Mouse (Mus musculus): Measurements from ENCODE around the gene Gm5039. TPM values are rescaled to one million over a fixed set of nuclear protein-coding genes. Genes with fewer than 3 reads are reported as not detected.

Gene Gm5039
- total and polyA plus RNA-seq, 3 experiments = not detected

DNA sequence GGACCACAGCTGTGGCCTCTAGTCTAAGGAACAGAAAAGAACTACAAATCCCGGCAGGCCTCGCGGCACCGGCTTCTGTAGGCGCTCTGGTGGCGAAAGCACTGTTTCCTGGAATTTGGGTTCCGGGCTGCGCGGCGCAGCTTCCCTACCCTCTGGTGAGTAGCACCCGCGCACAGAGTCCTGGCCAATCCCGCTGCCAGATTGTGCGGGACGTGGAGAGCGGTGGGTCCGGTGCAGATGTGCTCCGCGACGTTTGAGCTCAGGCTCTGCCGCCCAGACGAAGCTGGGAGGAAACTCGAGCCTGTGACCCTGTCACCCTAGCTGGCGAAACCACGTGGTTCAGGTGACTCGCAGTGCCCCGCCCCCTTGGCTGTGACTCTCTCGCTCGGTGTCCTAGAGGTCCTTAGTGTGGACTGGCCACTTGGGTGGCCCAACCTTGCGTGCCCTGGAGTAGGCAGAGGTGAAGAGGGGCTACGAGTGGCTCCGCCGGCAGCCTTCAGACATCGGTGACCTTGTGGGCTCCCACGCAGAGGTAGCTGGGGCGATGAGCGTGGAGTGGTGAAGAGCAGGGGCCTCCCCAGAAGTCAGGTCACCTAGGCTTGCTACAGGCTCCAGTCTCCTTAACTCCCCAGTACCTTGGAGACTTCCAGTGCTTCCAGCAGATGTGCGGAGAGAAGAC is 36.8 kb upstream of the Gm5039 start, which contains the start of gene Adck1:
Gene Adck1, plus strand, starts transcription at position 114 of the 679 bp plus-strand sequence.
- Histone ChIP-seq H3K36me3 (replicated peaks in 1 of 2; ENCODE audit: control insufficient read depth in 1 of 2, insufficient read depth in 1 of 2, low read length in 1 of 2) (peaks cover 0 to 10% of the 10 kb centered on the region in 2 experiments), H3K4me1 (ENCODE audit: control insufficient read depth in 1 of 2, insufficient read depth in 2 of 2) (peaks cover 2 to 21% of the 10 kb centered on the region in 2 experiments; a peak in 3 of 4 replicates), H3K27me3 (replicated peaks) (no peaks in the 10 kb centered on the region), H3K79me2 (replicated peaks; ENCODE audit: control insufficient read depth, extremely low read depth, insufficient read depth, poor library complexity, severe bottlenecking) (no peaks in the 10 kb centered on the region; the same call in 1 of the 2 replicates), H3K9ac (ENCODE audit: insufficient read depth, low read depth) (peak within 1 kb of the TSS; percentile 56), H3K4me2 (ENCODE audit: insufficient read depth, low read depth, poor library complexity, severe bottlenecking) (peak within 1 kb of the TSS; percentile 90), H3K9me3 (replicated peaks; ENCODE audit: low read length) (no peaks in the 10 kb centered on the region), H3K27ac (ENCODE audit: insufficient read depth, low read depth) (peak within 1 kb of the TSS; percentile 40), H3K4me3 (replicated peaks in 1 of 3; ENCODE audit: low read depth in 2 of 3, low read length in 2 of 3, poor library complexity in 1 of 3) (peak within 1 kb of the TSS; percentile 69 to 95 (median 89))
- TF ChIP-seq PAX5 (IDR thresholded peaks at IDR 0.05; ENCODE audit: low read length) = no peak
- 0 out of 2 replicates have a peak, but pooled peaks have one; percentile 30 for TF ChIP-seq IRF4 (IDR thresholded peaks at IDR 0.05; ENCODE audit: low read depth, low read length)
- TF ChIP-seq UBTF (IDR thresholded peaks at IDR 0.05; ENCODE audit: low read depth, low read length) = no peak
- peak; percentile 98 for TF ChIP-seq MXI1 (IDR thresholded peaks at IDR 0.05; ENCODE audit: low read depth, low read length)
- TF ChIP-seq ETS1 (conservative IDR thresholded peaks at IDR 0.05; ENCODE audit: low read depth, low read length) = no peak
- TF ChIP-seq POLR2AphosphoS2 (IDR thresholded peaks at IDR 0.05; ENCODE audit: low read depth, low read length) = no peak
- no peak for TF ChIP-seq JUN (IDR thresholded peaks at IDR 0.05; ENCODE audit: insufficient read depth, low read depth, low read length)
- TF ChIP-seq MYC (IDR thresholded peaks at IDR 0.05; ENCODE audit: low read depth, low read length) = no peak
- no peak for TF ChIP-seq E2F4 (IDR thresholded peaks at IDR 0.05; ENCODE audit: insufficient replicate concordance, low read depth, low read length)
- TF ChIP-seq ZC3H11A (IDR thresholded peaks at IDR 0.05; ENCODE audit: low read depth, low read length) = no peak
- TF ChIP-seq USF2 (conservative IDR thresholded peaks at IDR 0.05; ENCODE audit: low read depth, low read length) = peak; percentile 63
- TF ChIP-seq TBP (conservative IDR thresholded peaks at IDR 0.05; ENCODE audit: low read depth, low read length) = peak; percentile 62
- no peak for TF ChIP-seq BHLHE40 (IDR thresholded peaks at IDR 0.05; ENCODE audit: low read depth, low read length)
- TF ChIP-seq MEF2A (IDR thresholded peaks at IDR 0.05; ENCODE audit: borderline replicate concordance, low read depth, low read length) = peak; percentile 52; the same call in 1 of the 2 replicates
- TF ChIP-seq ELF1 (IDR thresholded peaks at IDR 0.05; ENCODE audit: low read depth, low read length) = peak; percentile 93
- TF ChIP-seq HCFC1 (IDR thresholded peaks at IDR 0.05; ENCODE audit: low read depth, low read length) = peak; percentile 99
- no peak for TF ChIP-seq MAZ (IDR thresholded peaks at IDR 0.05; ENCODE audit: low read depth, low read length)
- peak; percentile 84 for TF ChIP-seq SIN3A (IDR thresholded peaks at IDR 0.05; ENCODE audit: low read length)
- no peak for TF ChIP-seq ZNF384 (IDR thresholded peaks at IDR 0.05; ENCODE audit: low read depth, low read length)
- TF ChIP-seq RCOR1 (conservative IDR thresholded peaks at IDR 0.05; ENCODE audit: low read depth, low read length) = no peak
- TF ChIP-seq JUND (conservative IDR thresholded peaks at IDR 0.05; ENCODE audit: low read depth, low read length) = no peak
- peak; percentile 86; the same call in 1 of the 2 replicates for TF ChIP-seq KAT2A (IDR thresholded peaks at IDR 0.05; ENCODE audit: insufficient replicate concordance, low read length)
- no peak; the same call in 1 of the 2 replicates for TF ChIP-seq NELFE (IDR thresholded peaks at IDR 0.05; ENCODE audit: low read depth, low read length)
- no peak for TF ChIP-seq RAD21 (IDR thresholded peaks at IDR 0.05; ENCODE audit: low read depth, low read length)
- no peak for TF ChIP-seq EP300 (IDR thresholded peaks at IDR 0.05; ENCODE audit: low read length)
- no peak for TF ChIP-seq ZMIZ1 (IDR thresholded peaks at IDR 0.05; ENCODE audit: low read depth, low read length)
- TF ChIP-seq MAX (IDR thresholded peaks at IDR 0.05; ENCODE audit: low read length) = peak; percentile 96
- TF ChIP-seq CTCF (conservative IDR thresholded peaks at IDR 0.05 in 1 of 2, IDR thresholded peaks at IDR 0.05 in 1 of 2; ENCODE audit: low read depth in 2 of 2, low read length in 2 of 2) = no peak
- peak; percentile 77 for TF ChIP-seq POLR2A (IDR thresholded peaks at IDR 0.05; ENCODE audit: low read depth, low read length)
- peak; percentile 75 for TF ChIP-seq NRF1 (IDR thresholded peaks at IDR 0.05; ENCODE audit: low read depth, low read length)
- TF ChIP-seq MAFK (IDR thresholded peaks at IDR 0.05; ENCODE audit: insufficient replicate concordance, low read length) = no peak
- TF ChIP-seq GABPA (IDR thresholded peaks at IDR 0.05; ENCODE audit: insufficient replicate concordance, low read depth, low read length) = peak; percentile 56; the same call in 1 of the 2 replicates
- no peak for TF ChIP-seq ZKSCAN1 (IDR thresholded peaks at IDR 0.05; ENCODE audit: borderline replicate concordance, low read depth, low read length)
- TF ChIP-seq CHD1 (IDR thresholded peaks at IDR 0.05; ENCODE audit: low read depth, low read length) = no peak
- no peak; the same call in none of the 2 replicates for TF ChIP-seq TCF12 (IDR thresholded peaks at IDR 0.05; ENCODE audit: low read depth, low read length)
- TF ChIP-seq SMC3 (IDR thresholded peaks at IDR 0.05; ENCODE audit: low read depth, low read length) = no peak
- TF ChIP-seq USF1 (IDR thresholded peaks at IDR 0.05; ENCODE audit: low read depth, low read length) = peak; percentile 71
- TF ChIP-seq CHD2 (IDR thresholded peaks at IDR 0.05; ENCODE audit: low read length) = no peak
- dilution Hi-C loops (cut with MboI; ENCODE audit: extremely low pct_ligation_motif_present, extremely low pct_unique_long_range_greater_than_20kb, low sequenced_read_pairs) = no loop called here
- in situ Hi-C loops (cut with MboI; ENCODE audit: low pct_ligation_motif_present, low pct_unique_long_range_greater_than_20kb, low sequenced_read_pairs) = no loop called here
- peak; percentile 83 for DNase-seq (ENCODE audit: extremely low read depth)

All from CH12.LX (cell line).